Mouse (Mus musculus) midbrain, embryonic 13.5 days (tissue): ENCODE results near the gene Dcps. TPM values are rescaled to one million over a fixed set of nuclear protein-coding genes. Genes with fewer than 3 reads are reported as not detected.

Experiments used
- ATAC-seq: fragments of 200-750 bp; cut with Nextera tagmentation; 2 replicates; pipeline ENCODE4 v1.8.0; 2017; ENCODE audit warnings: mild to moderate bottlenecking, moderate TSS enrichment, moderate library complexity
- H3K27ac ChIP-seq: fragments of 300-500 bp; sonication (generic); 2 replicates; pipeline ENCODE4 v1.5.1; 2015; ENCODE audit warnings: inconsistent platforms, mild to moderate bottlenecking, moderate library complexity
- H3K27me3 ChIP-seq: fragments of 300-500 bp; sonication (generic); 2 replicates; pipeline ENCODE4 v1.6.1; 2015; ENCODE audit warnings: mild to moderate bottlenecking, inconsistent platforms
- H3K36me3 ChIP-seq: fragments of 300-500 bp; sonication (generic); 2 replicates; pipeline ENCODE4 v1.6.1; 2015; ENCODE audit warnings: mild to moderate bottlenecking, inconsistent platforms
- H3K4me1 ChIP-seq: fragments of 300-500 bp; sonication (generic); replicated peaks from 2 replicates; pipeline ENCODE4 v1.6.1; 2015; ENCODE audit warnings: inconsistent platforms
- H3K4me2 ChIP-seq: fragments of 300-500 bp; sonication (generic); replicated peaks from 2 replicates; pipeline ENCODE4 v1.6.1; 2015; ENCODE audit warnings: moderate library complexity, mild to moderate bottlenecking, inconsistent platforms
- H3K4me3 ChIP-seq: fragments of 300-500 bp; sonication (generic); replicated peaks from 2 replicates; pipeline ENCODE4 v1.5.1; 2015; ENCODE audit warnings: mild to moderate bottlenecking, inconsistent platforms
- H3K9ac ChIP-seq: fragments of 300-500 bp; sonication (generic); replicated peaks from 2 replicates; pipeline ENCODE4 v1.6.1; 2015; ENCODE audit warnings: mild to moderate bottlenecking, inconsistent platforms
- H3K9me3 ChIP-seq: fragments of 300-500 bp; sonication (generic); 2 replicates; pipeline ENCODE4 v1.6.1; 2016; ENCODE audit warnings: mild to moderate bottlenecking, inconsistent platforms
- WGBS: fragments of 180-500 bp; shearing (Covaris S2); methylation state at CpG from one replicate; pipeline ENCODE4 v1.1.7; 2015; 5-methylcytosine and 5-hydroxymethylcytosine counted together
- polyA plus RNA-seq: library from polyadenylated mRNA; unstranded; fragments of >200 nt; fragmentation: Nextera tagmentation; extraction: Ambion mirVana; gene quantifications from 2 replicates; pipeline ENCODE4 v1.2.1, GENCODE M21; 2015

The Dcps gene
- polyA plus RNA-seq, 1 experiment from 2014 or later, result 86.4 TPM

GRCm38 (mm10) chr9:35095726-35096125 lies 80.1 kb downstream of the Dcps start:
- 95% methylated on average over 1 of the region's 1 CpGs for WGBS
- ATAC-seq, result no peak
- Histone ChIP-seq H3K4me3 (no peak overlapping the region), H3K27me3 (no peaks in the 10 kb centered on the region), H3K9ac (no peak overlapping the region), H3K27ac (no peak overlapping the region), H3K9me3 (no peaks in the 10 kb centered on the region), H3K4me2 (no peak overlapping the region), H3K4me1 (no peaks in the 10 kb centered on the region), H3K36me3 (no peaks in the 10 kb centered on the region)

GRCm38 (mm10) chr9:35093350-35093749 lies 82.5 kb downstream of the Dcps start:
- Histone ChIP-seq H3K9ac (no peak overlapping the region), H3K36me3 (no peaks in the 10 kb centered on the region), H3K27ac (no peak overlapping the region), H3K27me3 (no peaks in the 10 kb centered on the region), H3K9me3 (no peaks in the 10 kb centered on the region), H3K4me3 (no peak overlapping the region), H3K4me2 (no peak overlapping the region), H3K4me1 (no peaks in the 10 kb centered on the region)
- WGBS, result 92% methylated on average over 3 of the region's 3 CpGs
- no peak for ATAC-seq

- no peaks in the 10 kb centered on the region for H3K36me3 ChIP-seq
- H3K4me3 ChIP-seq, result no peak overlapping the region
- H3K4me2 ChIP-seq, result no peak overlapping the region
- H3K27me3 ChIP-seq, result no peaks in the 10 kb centered on the region
- WGBS, result 94% methylated on average over 2 of the region's 2 CpGs
- no peak overlapping the region for H3K27ac ChIP-seq
- H3K9me3 ChIP-seq, result no peaks in the 10 kb centered on the region
- no peak for ATAC-seq
- H3K9ac ChIP-seq, result no peak overlapping the region
- H3K4me1 ChIP-seq, result no peaks in the 10 kb centered on the region
Measured at GRCm38 (mm10) chr9:35092904-35093303, 83.0 kb downstream of the Dcps start.

Other genes with a start within 250 kb of the Dcps start
- 7.8 and 8.3 TPM in 2 replicates for gene St3gal4, start 56.8 kb downstream of the Dcps start, polyA plus RNA-seq
- gene Srpr, start 24.1 kb upstream of the Dcps start, polyA plus RNA-seq, result 69.9 and 79.9 TPM in 2 replicates
- gene Tirap, start 24.2 kb upstream of the Dcps start, polyA plus RNA-seq, result 6.7 and 6.9 TPM in 2 replicates
- 48.4 and 49.2 TPM in 2 replicates for gene Foxred1, start 35.0 kb upstream of the Dcps start, polyA plus RNA-seq
- 83.1 and 86.8 TPM in 2 replicates for gene Fam118b, start 91.7 kb upstream of the Dcps start, polyA plus RNA-seq
- 20.3 and 24.1 TPM in 2 replicates for gene Rpusd4, start 91.8 kb upstream of the Dcps start, polyA plus RNA-seq
- 9.2 and 10.7 TPM in 2 replicates for gene Cdon, start 245.1 kb upstream of the Dcps start, polyA plus RNA-seq